Mouse (Mus musculus) adrenal gland, adult 2 months (tissue): ENCODE measurements around the gene Epb41l2. TPM values are rescaled to one million over a fixed set of nuclear protein-coding genes. Genes with fewer than 3 reads are reported as not detected.

Experiments
- DNase-seq: peaks from one replicate; pipeline ENCODE4 v3.0.0; 2021
- polyA plus RNA-seq: library from polyadenylated mRNA; depleted of rRNA; stranded (reverse); fragments of >200 nt; gene quantifications from 2 replicates; pipeline ENCODE4 v1.2.3, GENCODE M21; 2012
- total RNA-seq, 2 experiments: library from RNA; stranded (reverse); gene quantifications; 2 replicates each; pipeline ENCODE4 v1.2.3; 2021

Epb41l2 gene
- total and polyA plus RNA-seq, 3 experiments = 20.5 to 71.6 (median 61.7) TPM

GRCm38 (mm10) chr10:25499323-25500071 lies 139.9 kb downstream of the Epb41l2 start:
- DNase-seq = no peak

- DNase-seq = no peak
Observed at GRCm38 (mm10) chr10:25503250-25503649, 143.7 kb downstream of the Epb41l2 start.

GRCm38 (mm10) chr10:25513821-25514220 lies 154.2 kb downstream of the Epb41l2 start:
- peak; percentile 18 for DNase-seq

GRCm38 (mm10) chr10:25519954-25520353 lies 160.4 kb downstream of the Epb41l2 start:
- DNase-seq = no peak

GRCm38 (mm10) chr10:25520428-25520827 lies 160.8 kb downstream of the Epb41l2 start:
- no peak for DNase-seq

- DNase-seq = no peak
Observed at GRCm38 (mm10) chr10:25523727-25524126, 164.1 kb downstream of the Epb41l2 start.

GRCm38 (mm10) chr10:25526156-25526555 lies 166.6 kb downstream of the Epb41l2 start:
- DNase-seq = no peak

- DNase-seq = no peak
Observed at GRCm38 (mm10) chr10:25526622-25527021, 167.0 kb downstream of the Epb41l2 start.

GRCm38 (mm10) chr10:25527126-25527525 lies 167.5 kb downstream of the Epb41l2 start:
- no peak for DNase-seq

- DNase-seq = no peak
Observed at GRCm38 (mm10) chr10:25531335-25531734, 171.7 kb downstream of the Epb41l2 start.

- no peak for DNase-seq
Observed at GRCm38 (mm10) chr10:25533105-25533504, 173.5 kb downstream of the Epb41l2 start.

GRCm38 (mm10) chr10:25533513-25534246 lies 174.1 kb downstream of the Epb41l2 start:
- no peak for DNase-seq

- no peak for DNase-seq
Observed at GRCm38 (mm10) chr10:25534467-25534866, 174.9 kb downstream of the Epb41l2 start.

GRCm38 (mm10) chr10:25535891-25536331 lies 176.3 kb downstream of the Epb41l2 start, which contains the start of gene Smlr1:
TSS of gene Smlr1 (minus strand) at chr10:25536267.
- no peak for DNase-seq

GRCm38 (mm10) chr10:25536621-25537020 lies 177.0 kb downstream of the Epb41l2 start:
- no peak for DNase-seq

- DNase-seq = no peak
Observed at GRCm38 (mm10) chr10:25538738-25539137, 179.1 kb downstream of the Epb41l2 start.

GRCm38 (mm10) chr10:25539146-25539770 lies 179.7 kb downstream of the Epb41l2 start:
- DNase-seq = no peak

- no peak for DNase-seq
Observed at GRCm38 (mm10) chr10:25539771-25540168, 180.2 kb downstream of the Epb41l2 start.

- DNase-seq = no peak
Observed at GRCm38 (mm10) chr10:25541097-25541496, 181.5 kb downstream of the Epb41l2 start.

GRCm38 (mm10) chr10:25552936-25553335 lies 193.3 kb downstream of the Epb41l2 start:
- DNase-seq = no peak

GRCm38 (mm10) chr10:25571319-25572240 lies 212.0 kb downstream of the Epb41l2 start:
- DNase-seq = no peak
